In genomic region chr4:41464345-41465286, GRCm38 (mm10) we compare ENCODE assay signal across 1 mouse cellular context.
TF ChIP-seq lines count a peak whose summit lies in the region.

TSS of gene Kif24 (minus strand) at chr4:41464887.
TSS of gene Nudt2 (plus strand) at chr4:41465151.

TF ChIP-seq in MEL, 35 proteins besides CTCF, POLR2A, EP300 and RAD21 (continued from another document):
- TF ChIP-seq POLR2AphosphoS5 (IDR thresholded peaks at IDR 0.05; ENCODE audit: borderline replicate concordance, low read depth, low read length) (no peak), ELF1 (IDR thresholded peaks at IDR 0.05; ENCODE audit: low read depth, low read length) (peak; percentile 64; the same call in 1 of the 2 replicates), POLR2AphosphoS2 (IDR thresholded peaks at IDR 0.05; ENCODE audit: low read length) (peak; percentile 65; the same call in 1 of the 2 replicates), CHD1 (IDR thresholded peaks at IDR 0.05; ENCODE audit: low read depth, low read length) (no peak), TBP (IDR thresholded peaks at IDR 0.05; ENCODE audit: low read depth, low read length) (peak; percentile 88), CHD2 (IDR thresholded peaks at IDR 0.05; ENCODE audit: low read length) (peak; percentile 96), MAX (IDR thresholded peaks at IDR 0.05; ENCODE audit: low read length) (peak; percentile 46; the same call in 1 of the 2 replicates), MEF2A (IDR thresholded peaks at IDR 0.05; ENCODE audit: extremely low read depth, insufficient replicate concordance, low read depth, low read length, poor library complexity, severe bottlenecking) (no peak), TCF12 (IDR thresholded peaks at IDR 0.05; ENCODE audit: low read depth, low read length) (0 out of 2 replicates have a peak, but pooled peaks have one; percentile 27), E2F4 (IDR thresholded peaks at IDR 0.05; ENCODE audit: borderline replicate concordance, low read depth, low read length) (no peak), HCFC1 (IDR thresholded peaks at IDR 0.05; ENCODE audit: low read depth, low read length) (peak; percentile 78), KAT2A (conservative IDR thresholded peaks at IDR 0.05; ENCODE audit: low read depth, low read length) (peak; percentile 25; the same call in 1 of the 2 replicates)
